Mouse (Mus musculus): ENCODE results near the gene Olfr520. TPM values are rescaled to one million over a fixed set of nuclear protein-coding genes. Genes with fewer than 3 reads are reported as not detected.

The Olfr520 gene
- polyA plus RNA-seq, 1 experiment from 2014 or later: not detected

- WGBS: 40% methylated on average over 6 of the region's 6 CpGs
- ATAC-seq (replicated peaks): no peak
- no peaks in the 10 kb centered on the region for H3K27me3 ChIP-seq
- H3K27ac ChIP-seq (replicated peaks): no peak overlapping the region
- no peaks in the 10 kb centered on the region for H3K36me3 ChIP-seq
- no peak overlapping the region for H3K9ac ChIP-seq (replicated peaks)
- no peaks in the 10 kb centered on the region for H3K4me1 ChIP-seq
- no peak overlapping the region for H3K4me2 ChIP-seq (replicated peaks)
- H3K4me3 ChIP-seq: no peak overlapping the region
- H3K9me3 ChIP-seq: no peaks in the 10 kb centered on the region
These were observed 27.9 kb upstream of the Olfr520 start for GRCm38 (mm10) chr7:99702201-99702600.

GRCm38 (mm10) chr7:99704736-99705519 is 25.1 kb upstream of the Olfr520 start:
- no peaks in the 10 kb centered on the region; the same call in 1 of the 2 replicates for H3K4me1 ChIP-seq
- H3K9me3 ChIP-seq: no peaks in the 10 kb centered on the region
- 82% methylated on average over 3 of the region's 3 CpGs for WGBS
- no peak overlapping the region for H3K9ac ChIP-seq (replicated peaks)
- no peaks in the 10 kb centered on the region for H3K36me3 ChIP-seq
- no peak overlapping the region for H3K4me3 ChIP-seq
- no peak overlapping the region for H3K27ac ChIP-seq (replicated peaks)
- no peak for ATAC-seq (replicated peaks)
- H3K27me3 ChIP-seq: no peaks in the 10 kb centered on the region
- H3K4me2 ChIP-seq (replicated peaks): no peak overlapping the region

- Histone ChIP-seq H3K4me3 (no peak overlapping the region), H3K36me3 (no peaks in the 10 kb centered on the region), H3K27ac (replicated peaks) (no peak overlapping the region), H3K27me3 (no peaks in the 10 kb centered on the region), H3K9ac (replicated peaks) (no peak overlapping the region), H3K4me1 (no peaks in the 10 kb centered on the region; the same call in 1 of the 2 replicates), H3K4me2 (replicated peaks) (no peak overlapping the region), H3K9me3 (no peaks in the 10 kb centered on the region)
- WGBS: 66% methylated on average over 4 of the region's 4 CpGs
- no peak for ATAC-seq (replicated peaks)
These were observed 23.6 kb upstream of the Olfr520 start for GRCm38 (mm10) chr7:99706341-99707037.

GRCm38 (mm10) chr7:99707038-99707595 is 23.0 kb upstream of the Olfr520 start:
- no peak overlapping the region for H3K27ac ChIP-seq (replicated peaks)
- ATAC-seq (replicated peaks): no peak
- WGBS: 61% methylated on average over 4 of the region's 4 CpGs
- H3K27me3 ChIP-seq: no peaks in the 10 kb centered on the region
- H3K4me3 ChIP-seq: no peak overlapping the region
- H3K36me3 ChIP-seq: no peaks in the 10 kb centered on the region
- no peak overlapping the region for H3K4me2 ChIP-seq (replicated peaks)
- H3K9me3 ChIP-seq: no peaks in the 10 kb centered on the region
- H3K9ac ChIP-seq (replicated peaks): no peak overlapping the region
- no peaks in the 10 kb centered on the region; the same call in 1 of the 2 replicates for H3K4me1 ChIP-seq

- ATAC-seq (replicated peaks): no peak
- Histone ChIP-seq H3K4me2 (replicated peaks) (no peak overlapping the region), H3K27ac (replicated peaks) (no peak overlapping the region), H3K4me3 (no peak overlapping the region), H3K9me3 (no peaks in the 10 kb centered on the region), H3K4me1 (no peaks in the 10 kb centered on the region; the same call in 1 of the 2 replicates), H3K27me3 (no peaks in the 10 kb centered on the region), H3K9ac (replicated peaks) (no peak overlapping the region), H3K36me3 (no peaks in the 10 kb centered on the region)
- 84% methylated on average over 6 of the region's 6 CpGs for WGBS
These were observed 22.4 kb upstream of the Olfr520 start for GRCm38 (mm10) chr7:99707671-99708070.

GRCm38 (mm10) chr7:99708301-99708721 is 21.8 kb upstream of the Olfr520 start:
- 48% methylated on average over 8 of the region's 8 CpGs for WGBS

GRCm38 (mm10) chr7:99708750-99709149 is 21.3 kb upstream of the Olfr520 start:
- no peaks in the 10 kb centered on the region for H3K9me3 ChIP-seq

More at GRCm38 (mm10) chr7:99708301-99708721, 21.8 kb upstream of the Olfr520 start:
- H3K27ac ChIP-seq (replicated peaks): no peak overlapping the region
- no peak overlapping the region for H3K4me2 ChIP-seq (replicated peaks)
- H3K4me1 ChIP-seq: no peaks in the 10 kb centered on the region; the same call in 1 of the 2 replicates
- ATAC-seq (replicated peaks): peak; percentile 35; the same call in 1 of the 2 replicates
- no peaks in the 10 kb centered on the region for H3K36me3 ChIP-seq
- H3K9me3 ChIP-seq: no peaks in the 10 kb centered on the region
- no peak overlapping the region for H3K9ac ChIP-seq (replicated peaks)
- no peak overlapping the region for H3K4me3 ChIP-seq
- H3K27me3 ChIP-seq: no peaks in the 10 kb centered on the region

GRCm38 (mm10) chr7:99709992-99710391 is 20.1 kb upstream of the Olfr520 start:
- no peak overlapping the region for H3K4me2 ChIP-seq (replicated peaks)
- H3K36me3 ChIP-seq: no peaks in the 10 kb centered on the region
- no peaks in the 10 kb centered on the region for H3K27me3 ChIP-seq
- 77% methylated on average over 7 of the region's 7 CpGs for WGBS
- no peaks in the 10 kb centered on the region for H3K9me3 ChIP-seq
- no peaks in the 10 kb centered on the region; the same call in 1 of the 2 replicates for H3K4me1 ChIP-seq
- no peak overlapping the region for H3K9ac ChIP-seq (replicated peaks)
- H3K4me3 ChIP-seq: no peak overlapping the region
- no peak overlapping the region for H3K27ac ChIP-seq (replicated peaks)
- ATAC-seq (replicated peaks): no peak

More at GRCm38 (mm10) chr7:99708750-99709149, 21.3 kb upstream of the Olfr520 start:
- Histone ChIP-seq H3K36me3 (no peaks in the 10 kb centered on the region), H3K9ac (replicated peaks) (no peak overlapping the region), H3K4me1 (no peaks in the 10 kb centered on the region; the same call in 1 of the 2 replicates), H3K4me3 (no peak overlapping the region), H3K27me3 (no peaks in the 10 kb centered on the region), H3K4me2 (replicated peaks) (no peak overlapping the region), H3K27ac (replicated peaks) (no peak overlapping the region)
- ATAC-seq (replicated peaks): no peak
- 72% methylated on average over 5 of the region's 5 CpGs for WGBS

- Histone ChIP-seq H3K36me3 (no peaks in the 10 kb centered on the region), H3K27me3 (no peaks in the 10 kb centered on the region), H3K9me3 (no peaks in the 10 kb centered on the region), H3K4me2 (replicated peaks) (no peak overlapping the region), H3K27ac (replicated peaks) (no peak overlapping the region), H3K4me1 (no peaks in the 10 kb centered on the region; the same call in 1 of the 2 replicates), H3K9ac (replicated peaks) (no peak overlapping the region), H3K4me3 (no peak overlapping the region)
- ATAC-seq (replicated peaks): no peak
- 23% methylated on average over 1 of the region's 1 CpGs for WGBS
These were observed 19.6 kb upstream of the Olfr520 start for GRCm38 (mm10) chr7:99710476-99710875.

- H3K4me1 ChIP-seq: no peaks in the 10 kb centered on the region; the same call in 1 of the 2 replicates
- H3K27me3 ChIP-seq: no peaks in the 10 kb centered on the region
- H3K4me2 ChIP-seq (replicated peaks): no peak within 1 kb of the TSS
- H3K9ac ChIP-seq (replicated peaks): no peak within 1 kb of the TSS
- H3K9me3 ChIP-seq: no peaks in the 10 kb centered on the region
- no peaks in the 10 kb centered on the region for H3K36me3 ChIP-seq
- 85% methylated on average over 8 of the region's 8 CpGs for WGBS
- no peak within 1 kb of the TSS for H3K4me3 ChIP-seq
- H3K27ac ChIP-seq (replicated peaks): no peak within 1 kb of the TSS
- ATAC-seq (replicated peaks): no peak
These were observed 18.9 kb upstream of the Olfr520 start, which contains the start of gene Slco2b1 for GRCm38 (mm10) chr7:99711166-99711565. Gene Slco2b1 (minus strand): TSS chr7:99711340.

GRCm38 (mm10) chr7:99712431-99712830 is 17.6 kb upstream of the Olfr520 start:
- no peak overlapping the region for H3K4me3 ChIP-seq
- 95% methylated on average over 4 of the region's 4 CpGs for WGBS
- no peaks in the 10 kb centered on the region for H3K27me3 ChIP-seq
- ATAC-seq (replicated peaks): no peak
- H3K4me2 ChIP-seq (replicated peaks): no peak overlapping the region
- no peak overlapping the region for H3K9ac ChIP-seq (replicated peaks)
- no peak overlapping the region for H3K27ac ChIP-seq (replicated peaks)
- H3K9me3 ChIP-seq: no peaks in the 10 kb centered on the region
- no peaks in the 10 kb centered on the region for H3K36me3 ChIP-seq
- no peaks in the 10 kb centered on the region; the same call in 1 of the 2 replicates for H3K4me1 ChIP-seq

GRCm38 (mm10) chr7:99716536-99716935 is 13.5 kb upstream of the Olfr520 start:
- 92% methylated on average over 2 of the region's 2 CpGs for WGBS

More at GRCm38 (mm10) chr7:99716536-99716935, 13.5 kb upstream of the Olfr520 start:
- Histone ChIP-seq H3K9me3 (no peaks in the 10 kb centered on the region), H3K9ac (replicated peaks) (no peak overlapping the region), H3K4me3 (no peak overlapping the region), H3K27ac (replicated peaks) (no peak overlapping the region), H3K4me1 (no peaks in the 10 kb centered on the region), H3K36me3 (no peaks in the 10 kb centered on the region), H3K4me2 (replicated peaks) (no peak overlapping the region), H3K27me3 (no peaks in the 10 kb centered on the region)
- no peak for ATAC-seq (replicated peaks)
